Mouse (Mus musculus) kidney, adult 2 months (tissue): ENCODE measurements at regions not wholly inside any gene's neighbourhood (a gene's known extent, or its start where the extent isn't known, plus 50 kb on each side); places are given as distances from the start of the nearest gene placed in this dataset.
A peak's percentile ranks its signal among the peaks of the same experiment; 100 is the strongest.

Source experiments
- DNase-seq: peaks from one replicate; pipeline ENCODE4 v3.0.0; 2021
- H3K27ac ChIP-seq: fragments of 200-500 bp; 2 replicates; pipeline ENCODE4 v1.5.1; 2012; ENCODE audit warnings: low read depth, low read length, control low read depth, inconsistent platforms; ENCODE audit not compliant: insufficient read depth
- H3K27me3 ChIP-seq: fragments of 200-500 bp; replicated peaks from 2 replicates; pipeline ENCODE4 v1.6.1; 2012; ENCODE audit warnings: mild to moderate bottlenecking, moderate library complexity, low read length, inconsistent platforms; ENCODE audit not compliant: control insufficient read depth, insufficient read depth
- H3K36me3 ChIP-seq: fragments of 200-500 bp; 2 replicates; pipeline ENCODE4 v1.6.1; 2012; ENCODE audit warnings: mild to moderate bottlenecking, moderate library complexity, low read length, inconsistent platforms; ENCODE audit not compliant: control insufficient read depth, insufficient read depth
- H3K4me1 ChIP-seq: fragments of 200-500 bp; 2 replicates; pipeline ENCODE4 v1.6.1; 2011; ENCODE audit warnings: low read length; ENCODE audit not compliant: control insufficient read depth, insufficient read depth
- H3K4me3 ChIP-seq: fragments of 200-500 bp; 2 replicates; pipeline ENCODE4 v1.5.1; 2011; ENCODE audit warnings: mild to moderate bottlenecking, low read depth, low read length, control low read depth; ENCODE audit not compliant: insufficient read depth
- CTCF ChIP-seq: fragments of 200-500 bp; conservative IDR thresholded peaks from 2 replicates; pipeline ENCODE4 v1.5.1; 2011; ENCODE audit warnings: low read depth, mild to moderate bottlenecking, control low read depth, low read length, moderate library complexity, mixed read lengths; ENCODE audit not compliant: insufficient read depth, insufficient read length
- POLR2A ChIP-seq: fragments of 200-500 bp; IDR thresholded peaks from one replicate; pipeline ENCODE4 v1.6.1; 2011; ENCODE audit warnings: low read depth, low read length, control low read depth
- WGBS: fragments of 180-500 bp; shearing (Covaris S2); methylation state at CpG from one replicate; pipeline ENCODE4 v1.1.7; 2018; 5-methylcytosine and 5-hydroxymethylcytosine counted together

GRCm38 (mm10) chr9:116388025-116388424 lies 212.9 kb upstream of the Tgfbr2 start:
- no peak overlapping the region for H3K27ac ChIP-seq
- TF ChIP-seq POLR2A, result no peak
- TF ChIP-seq CTCF, result no peak
- 97% methylated on average over 9 of the region's 9 CpGs for WGBS
- no peak overlapping the region for H3K4me3 ChIP-seq
- no peaks in the 10 kb centered on the region for H3K4me1 ChIP-seq
- no peaks in the 10 kb centered on the region for H3K27me3 ChIP-seq
- H3K36me3 ChIP-seq, result no peaks in the 10 kb centered on the region
- no peak for DNase-seq

DNA sequence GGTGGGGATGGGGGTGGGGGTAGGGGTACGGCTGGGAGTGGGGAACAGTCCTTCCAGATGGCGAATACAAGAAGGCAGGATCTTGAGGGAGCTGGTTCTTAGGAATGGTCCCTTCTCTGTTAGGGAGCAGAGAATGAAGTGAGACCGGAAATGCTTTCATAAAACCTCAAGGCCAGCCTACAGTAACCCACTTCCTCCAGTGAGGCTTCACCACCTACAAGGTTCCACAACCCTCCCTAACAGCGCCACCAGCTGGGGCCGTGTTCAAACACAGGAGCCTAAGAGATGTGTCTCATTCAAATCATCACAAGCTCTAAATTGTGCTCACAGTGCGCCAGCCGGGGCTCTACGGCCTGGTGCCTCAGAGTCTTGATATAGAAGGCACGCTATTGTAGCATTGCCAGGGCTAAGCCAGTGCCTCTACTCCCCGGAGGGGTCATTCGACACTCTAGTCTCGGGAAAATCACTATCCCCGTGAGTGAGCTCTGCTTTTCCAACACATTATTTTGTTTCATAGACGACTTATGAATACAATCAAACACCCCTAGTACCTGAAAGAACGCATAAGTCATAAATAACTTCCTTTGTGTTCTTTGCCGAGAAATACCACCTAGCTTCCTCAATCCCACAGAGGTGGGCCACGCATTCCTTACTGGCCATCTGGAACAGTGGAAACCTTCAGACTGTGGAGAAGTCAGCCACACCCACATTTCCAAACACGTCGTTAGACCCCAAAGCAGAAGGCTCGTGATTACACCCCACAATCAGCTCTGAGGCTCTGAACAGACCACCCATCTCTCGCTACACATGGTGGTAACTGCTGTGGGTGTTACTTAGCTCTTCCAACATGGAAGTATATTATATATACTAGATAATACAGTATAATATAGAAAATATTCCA lies 209.3 kb upstream of the Tgfbr2 start:
- TF ChIP-seq CTCF, result peak; percentile 67
- TF ChIP-seq POLR2A, result no peak
- 42% methylated on average over 21 of the region's 21 CpGs for WGBS
- Histone ChIP-seq H3K27ac (no peak overlapping the region), H3K36me3 (no peaks in the 10 kb centered on the region), H3K27me3 (no peaks in the 10 kb centered on the region), H3K4me3 (no peak overlapping the region), H3K4me1 (no peaks in the 10 kb centered on the region; the same call in 1 of the 2 replicates)
- peak; percentile 87 for DNase-seq

DNA sequence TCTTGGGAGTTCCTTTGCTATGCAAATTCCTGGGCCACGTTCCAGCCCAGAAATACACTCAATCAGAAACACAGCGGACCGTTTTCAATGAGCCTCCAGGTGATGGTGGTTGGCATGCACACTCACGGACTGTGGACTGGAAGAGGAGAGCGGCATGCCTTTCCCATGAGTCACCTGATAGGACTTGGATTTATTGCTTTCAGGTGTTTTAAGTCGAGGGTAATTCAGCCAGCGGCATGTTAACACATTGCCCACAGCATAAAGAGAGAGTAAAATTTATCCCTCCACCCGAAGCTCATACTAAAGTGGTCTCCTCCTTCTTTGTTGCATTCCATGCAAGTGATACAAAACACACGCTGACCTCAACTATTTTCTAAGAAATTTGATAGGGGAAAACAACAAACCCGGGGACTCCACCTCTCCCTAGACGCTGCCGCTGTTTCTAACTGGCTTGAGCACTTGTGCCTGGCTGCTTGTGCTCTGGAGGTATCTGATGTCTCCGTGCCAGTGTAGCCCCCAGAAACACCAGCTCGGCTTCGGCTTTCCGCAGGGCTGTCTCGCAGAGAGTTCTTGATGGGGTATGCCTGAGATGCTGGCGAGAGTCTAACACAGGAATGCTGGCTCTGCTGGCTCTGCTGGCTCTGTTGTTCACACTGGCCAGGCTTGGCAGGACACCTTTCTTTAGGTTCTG lies 208.4 kb upstream of the Tgfbr2 start:
- DNase-seq, result peak; percentile 72
- 9% methylated on average over 18 of the region's 18 CpGs for WGBS
- no peak for TF ChIP-seq POLR2A
- TF ChIP-seq CTCF, result no peak
- no peaks in the 10 kb centered on the region for H3K36me3 ChIP-seq
- H3K27ac ChIP-seq, result peak overlapping the region; percentile 29; the same call in 1 of the 2 replicates
- H3K4me1 ChIP-seq, result no peaks in the 10 kb centered on the region; the same call in 1 of the 2 replicates
- no peaks in the 10 kb centered on the region for H3K27me3 ChIP-seq
- peak overlapping the region; percentile 8; the same call in 1 of the 2 replicates for H3K4me3 ChIP-seq

GRCm38 (mm10) chr9:116377706-116378105 lies 202.5 kb upstream of the Tgfbr2 start:
- no peak overlapping the region for H3K27ac ChIP-seq
- no peak for TF ChIP-seq POLR2A
- no peak for TF ChIP-seq CTCF
- no peaks in the 10 kb centered on the region for H3K36me3 ChIP-seq
- no peak for DNase-seq
- no peaks in the 10 kb centered on the region for H3K27me3 ChIP-seq
- WGBS, result 87% methylated on average over 1 of the region's 1 CpGs
- H3K4me3 ChIP-seq, result no peak overlapping the region
- no peaks in the 10 kb centered on the region; the same call in 1 of the 2 replicates for H3K4me1 ChIP-seq

DNA sequence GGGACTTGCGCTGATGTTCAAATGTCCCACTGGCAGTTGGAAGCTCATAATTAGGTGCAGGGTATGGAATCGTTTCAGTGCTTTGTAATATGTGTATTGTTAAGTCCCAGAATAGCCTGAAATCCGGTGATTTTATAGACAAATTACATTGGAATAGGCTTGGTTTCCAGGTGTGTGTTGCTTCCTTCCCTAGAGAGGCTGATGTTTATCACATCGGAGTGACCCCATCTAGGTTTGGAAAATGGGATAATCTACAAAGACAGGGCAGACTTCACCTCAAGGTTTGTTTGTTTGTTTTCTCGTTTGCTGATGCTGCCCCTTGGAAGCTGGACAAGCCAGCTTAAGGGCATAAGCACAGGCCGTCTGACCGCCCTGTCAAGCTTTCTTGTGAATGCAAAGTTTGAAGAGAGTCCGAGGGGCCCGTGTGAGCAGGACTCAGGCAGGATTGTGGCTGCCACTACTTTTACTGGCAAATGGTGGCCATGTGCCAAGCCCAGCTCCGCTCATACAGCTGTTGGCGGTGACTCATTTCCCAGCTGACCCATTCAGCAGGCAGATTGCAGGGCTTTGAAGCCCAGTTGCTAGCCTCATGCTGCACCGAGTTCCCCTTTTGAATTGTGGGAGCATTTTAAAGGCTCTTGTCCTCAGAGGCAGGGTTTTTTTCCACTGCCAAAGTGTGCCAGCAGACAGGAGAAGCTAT lies 200.6 kb upstream of the Tgfbr2 start:
- Histone ChIP-seq H3K4me1 (no peaks in the 10 kb centered on the region; the same call in 1 of the 2 replicates), H3K36me3 (no peaks in the 10 kb centered on the region), H3K27ac (peak overlapping the region; percentile 35; the same call in 1 of the 2 replicates), H3K4me3 (no peak overlapping the region), H3K27me3 (no peaks in the 10 kb centered on the region)
- 53% methylated on average over 12 of the region's 12 CpGs for WGBS
- DNase-seq, result peak; percentile 79
- TF ChIP-seq POLR2A (no peak), CTCF (no peak)

GRCm38 (mm10) chr9:116374343-116374742 lies 199.2 kb upstream of the Tgfbr2 start:
- Histone ChIP-seq H3K4me1 (no peaks in the 10 kb centered on the region), H3K4me3 (no peak overlapping the region), H3K36me3 (no peaks in the 10 kb centered on the region), H3K27ac (no peak overlapping the region), H3K27me3 (no peaks in the 10 kb centered on the region)
- 90% methylated on average over 4 of the region's 4 CpGs for WGBS
- DNase-seq, result no peak
- no peak for TF ChIP-seq CTCF
- no peak for TF ChIP-seq POLR2A
